Mouse (Mus musculus) ES-E14 (cell line): ENCODE measurements around the gene Kdm6b. TPM values are rescaled to one million over a fixed set of nuclear protein-coding genes. Genes with fewer than 3 reads are reported as not detected.

Experiments used
- DNase-seq: peaks from one replicate; pipeline ENCODE4 v3.0.0-alpha.2; 2013; ENCODE audit warnings: low read depth, low spot score
- H3K27ac ChIP-seq: 2 replicates; pipeline ENCODE4 v1.5.1; 2012; ENCODE audit warnings: low read depth, mild to moderate bottlenecking, low read length, moderate library complexity, mixed read lengths; ENCODE audit not compliant: poor library complexity, insufficient read depth, severe bottlenecking
- H3K36me3 ChIP-seq: 2 replicates; pipeline ENCODE4 v1.6.1; 2012; ENCODE audit warnings: mild to moderate bottlenecking, low read length, moderate library complexity, mixed read lengths; ENCODE audit not compliant: control insufficient read depth, poor library complexity, insufficient read depth, severe bottlenecking
- H3K4me1 ChIP-seq, 2 experiments: fragments of 150-350 bp in 1 of 2; sonication (generic) in 1 of 2; 2 replicates each; pipeline ENCODE4 v1.6.1; 2012; ENCODE audit warnings: low read length in 2 of 2, mild to moderate bottlenecking in 1 of 2, mixed read lengths in 1 of 2; ENCODE audit not compliant: control insufficient read depth in 2 of 2, insufficient read depth in 2 of 2, poor library complexity in 1 of 2
- H3K4me3 ChIP-seq, 2 experiments: fragments of 150-350 bp in 1 of 2; sonication (generic) in 1 of 2; 2 replicates each; pipeline ENCODE4 v1.5.1; 2012; ENCODE audit warnings: low read length in 2 of 2, low read depth in 1 of 2, mild to moderate bottlenecking in 1 of 2, mixed read lengths in 1 of 2; ENCODE audit not compliant: insufficient read depth in 1 of 2, poor library complexity in 1 of 2, severe bottlenecking in 1 of 2
- H3K9ac ChIP-seq: 2 replicates; pipeline ENCODE4 v1.6.1; 2012; ENCODE audit warnings: low read depth, mild to moderate bottlenecking, low read length, mixed read lengths; ENCODE audit not compliant: poor library complexity, insufficient read depth, severe bottlenecking
- H3K9me3 ChIP-seq: fragments of 150-350 bp; sonication (generic); 2 replicates; pipeline ENCODE4 v1.6.1; 2012; ENCODE audit warnings: low read depth, mild to moderate bottlenecking, low read length; ENCODE audit not compliant: control insufficient read depth, insufficient read depth
- CHD2 ChIP-seq: IDR thresholded peaks from 2 replicates; pipeline ENCODE4 v1.6.1; 2014; ENCODE audit warnings: mild to moderate bottlenecking, low read depth, low read length, inconsistent platforms
- HCFC1 ChIP-seq: IDR thresholded peaks from 2 replicates; pipeline ENCODE4 v1.6.1; 2012; ENCODE audit warnings: low read length, inconsistent platforms, borderline replicate concordance; ENCODE audit not compliant: insufficient read depth
- MAFK ChIP-seq: IDR thresholded peaks from 2 replicates; pipeline ENCODE4 v1.6.1; 2014; ENCODE audit warnings: mild to moderate bottlenecking, low read depth, low read length, inconsistent platforms; ENCODE audit not compliant: insufficient read depth
- ZC3H11A ChIP-seq: IDR thresholded peaks from 2 replicates; pipeline ENCODE4 v1.6.1; 2012; ENCODE audit warnings: low read depth, mild to moderate bottlenecking, inconsistent platforms, low read length, borderline replicate concordance
- ZNF384 ChIP-seq: IDR thresholded peaks from 2 replicates; pipeline ENCODE4 v1.6.1; 2012; ENCODE audit warnings: low read depth, low read length, inconsistent platforms
- in situ Hi-C, 2 experiments: fragments of 600-800 bp; cut with MboI; formaldehyde crosslinking; loops; one replicate each; pipeline ENCODE4 v1.15.1; 2025; ENCODE audit warnings: low sequenced_read_pairs in 2 of 2, inconsistent platforms in 1 of 2; ENCODE audit not compliant: unreplicated experiment in 2 of 2
- total RNA-seq: library from RNA; depleted of rRNA; stranded (reverse); fragments of 300-350 nt; gene quantifications from 2 replicates; pipeline ENCODE4 v1.2.3, GENCODE M21; 2012; rRNA removed

Gene Kdm6b
- total RNA-seq, 1 experiment, result 9.4 TPM

DNA sequence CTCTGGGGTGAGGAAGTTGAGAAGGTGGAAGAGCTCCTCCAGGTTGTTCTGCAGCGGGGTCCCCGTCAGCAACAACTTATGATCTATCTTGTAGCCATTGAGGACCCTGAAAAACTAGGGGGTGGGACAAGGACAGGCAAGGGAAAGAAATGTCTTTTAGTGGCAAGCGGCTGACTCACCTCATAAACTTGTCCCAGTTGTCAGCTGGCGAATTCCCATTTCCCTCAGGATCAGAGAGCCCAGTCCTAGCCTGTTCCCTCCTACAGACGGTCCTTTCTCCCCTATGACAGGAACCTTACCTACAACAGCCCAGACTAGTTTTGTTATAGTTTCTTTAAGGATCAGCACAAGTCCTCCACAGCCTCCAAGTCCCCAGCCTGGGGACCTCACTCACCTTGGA lies 56.9 kb downstream of the Kdm6b start:
- H3K4me3 ChIP-seq, result no peak overlapping the region
- TF ChIP-seq ZNF384 (no peak), HCFC1 (no peak), ZC3H11A (no peak), MAFK (no peak), CHD2 (no peak)
- no peak overlapping the region for H3K27ac ChIP-seq
- H3K4me1 ChIP-seq, result peaks cover 0 to 9% of the 10 kb centered on the region in 2 experiments; a peak in 1 of 4 replicates
- H3K9me3 ChIP-seq, result no peaks in the 10 kb centered on the region
- no peak overlapping the region for H3K9ac ChIP-seq
- H3K36me3 ChIP-seq, result no peaks in the 10 kb centered on the region; the same call in 1 of the 2 replicates
- DNase-seq, result no peak
- in situ Hi-C loops, result no loop called here

Other genes with a start within 250 kb of the Kdm6b start
- 0.85 and 1.6 TPM in 2 replicates for gene Alox8, start 215.8 kb downstream of the Kdm6b start, total RNA-seq
- gene Gucy2e, start 176.6 kb downstream of the Kdm6b start, total RNA-seq, result 0.05 and 0.09 TPM in 2 replicates
- gene Cntrob, start 89.9 kb downstream of the Kdm6b start, total RNA-seq, result 23.0 and 27.4 TPM in 2 replicates
- 44.1 and 62.2 TPM in 2 replicates for gene Trappc1, start 89.7 kb downstream of the Kdm6b start, total RNA-seq
- gene Kcnab3, start 87.4 kb downstream of the Kdm6b start, total RNA-seq, result 1.6 and 2.2 TPM in 2 replicates
- 1.3 and 1.8 TPM in 2 replicates for gene Rnf227, start 73.2 kb downstream of the Kdm6b start, total RNA-seq
- 21.6 and 27.0 TPM in 2 replicates for gene Chd3, start 44.3 kb downstream of the Kdm6b start, total RNA-seq
- gene Naa38, start 18.2 kb downstream of the Kdm6b start, total RNA-seq, result 191 and 202 TPM in 2 replicates
- gene Cyb5d1, start 18.0 kb downstream of the Kdm6b start, total RNA-seq, result 18.8 and 29.0 TPM in 2 replicates
- 23.9 and 43.3 TPM in 2 replicates for gene Tmem88, start 15.4 kb downstream of the Kdm6b start, total RNA-seq
- gene Dnah2, start 135.4 kb upstream of the Kdm6b start, total RNA-seq, result 0.98 and 2.5 TPM in 2 replicates
- gene Efnb3, start 146.5 kb upstream of the Kdm6b start, total RNA-seq, result 3.1 and 3.2 TPM in 2 replicates
- gene Wrap53, start 166.6 kb upstream of the Kdm6b start, total RNA-seq, result 30.7 and 33.0 TPM in 2 replicates
- gene Trp53, start 166.7 kb upstream of the Kdm6b start, total RNA-seq, result 98.0 and 105 TPM in 2 replicates
- 12.1 and 13.1 TPM in 2 replicates for gene Atp1b2, start 192.3 kb upstream of the Kdm6b start, total RNA-seq
- not detected in 2 replicates for gene Shbg, start 204.2 kb upstream of the Kdm6b start, total RNA-seq
- 3.2 and 3.6 TPM in 2 replicates for gene Sat2, start 208.3 kb upstream of the Kdm6b start, total RNA-seq
- 153 and 161 TPM in 2 replicates for gene Fxr2, start 219.3 kb upstream of the Kdm6b start, total RNA-seq
- 6.6 and 8.2 TPM in 2 replicates for gene Sox15, start 241.6 kb upstream of the Kdm6b start, total RNA-seq
- gene Mpdu1, start 249.0 kb upstream of the Kdm6b start, total RNA-seq, result 258 and 349 TPM in 2 replicates